Mouse (Mus musculus) R1 (cell line): ENCODE data around the gene N4bp1.

ENCODE experiments used
- DNase-seq: peaks from one replicate; pipeline ENCODE4 v3.0.0-alpha.2; 2018; ENCODE audit warnings: low read depth, low spot score

N4bp1 gene

DNA sequence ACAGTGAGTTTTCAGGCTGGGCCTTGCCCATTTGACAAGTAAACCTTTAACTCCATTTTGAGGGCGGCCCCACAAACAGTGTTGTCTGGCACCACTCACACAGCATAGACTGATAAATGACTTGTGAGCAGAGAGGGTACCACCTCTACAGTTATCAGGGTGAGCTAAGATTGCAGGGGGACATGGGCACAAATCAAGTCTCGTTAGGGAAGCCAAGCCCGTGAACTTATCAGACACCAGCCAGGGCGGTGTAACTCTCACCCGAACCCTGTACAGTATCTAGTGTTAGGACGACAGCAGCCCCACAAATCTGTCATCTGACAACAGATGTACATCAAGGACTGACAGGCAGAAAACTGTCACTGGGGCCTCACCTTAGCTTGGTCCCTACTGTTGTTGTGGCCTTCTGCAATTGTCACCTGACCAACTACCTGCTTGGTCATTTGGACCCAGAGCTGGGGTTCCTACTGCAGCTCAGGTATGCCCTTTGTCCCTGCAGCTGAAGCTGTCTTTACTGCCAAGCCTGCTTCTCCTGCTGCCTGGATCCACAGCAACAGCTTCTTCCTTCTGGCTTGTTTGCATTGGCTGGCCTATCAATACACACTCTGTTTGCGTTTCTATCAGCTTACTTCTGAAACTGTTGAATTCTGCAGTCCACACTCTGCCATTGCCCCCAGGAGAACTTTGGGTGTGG, 12.8 kb upstream of the N4bp1 start:
- no peak for DNase-seq

DNA sequence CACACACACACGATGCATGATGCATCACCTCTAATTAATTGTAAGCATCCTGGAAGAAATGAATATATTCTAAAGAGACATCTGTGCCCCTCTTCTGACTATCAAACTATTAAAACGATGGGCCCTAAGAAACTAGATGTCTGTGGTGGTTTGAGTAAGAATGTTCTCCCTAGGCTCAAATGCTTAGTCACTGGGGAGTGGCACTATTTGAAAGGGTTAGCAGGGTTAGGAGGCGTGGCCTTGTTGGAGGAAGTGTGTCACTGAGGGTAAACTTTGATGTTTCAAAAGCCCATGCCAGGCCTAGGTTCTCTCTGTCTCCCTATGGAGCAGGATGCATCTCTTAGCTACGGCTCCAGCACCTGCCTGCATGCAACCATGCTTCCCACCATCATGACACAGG, 10.3 kb upstream of the N4bp1 start:
- DNase-seq = peak; percentile 98

DNA sequence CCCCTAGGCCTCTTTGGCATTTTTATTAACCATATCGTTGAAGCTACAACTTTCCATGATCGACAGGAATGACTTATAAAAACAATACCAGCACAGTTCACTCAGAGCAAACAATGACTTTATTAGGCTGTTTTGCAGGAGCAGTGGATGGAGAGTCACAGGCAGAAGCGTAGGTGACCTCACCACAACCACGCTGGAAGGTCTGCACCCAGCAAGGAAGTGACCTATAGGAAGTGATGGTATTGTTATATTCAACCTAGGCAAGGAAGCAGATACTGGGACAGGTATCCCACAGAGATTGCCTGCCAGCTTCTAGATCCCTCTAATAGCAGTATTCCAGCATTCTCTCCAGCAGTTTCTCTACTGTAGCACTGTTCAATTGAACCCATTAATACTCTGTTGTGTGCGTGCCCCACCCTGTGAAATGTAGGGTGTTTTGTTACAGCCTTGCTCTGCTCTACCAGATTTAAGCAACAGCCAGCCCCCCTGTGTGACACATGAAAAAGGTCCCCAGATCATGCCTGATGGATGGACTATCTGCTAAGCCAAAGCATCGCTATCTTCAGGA, 9.2 kb upstream of the N4bp1 start:
- peak; percentile 68 for DNase-seq

DNA sequence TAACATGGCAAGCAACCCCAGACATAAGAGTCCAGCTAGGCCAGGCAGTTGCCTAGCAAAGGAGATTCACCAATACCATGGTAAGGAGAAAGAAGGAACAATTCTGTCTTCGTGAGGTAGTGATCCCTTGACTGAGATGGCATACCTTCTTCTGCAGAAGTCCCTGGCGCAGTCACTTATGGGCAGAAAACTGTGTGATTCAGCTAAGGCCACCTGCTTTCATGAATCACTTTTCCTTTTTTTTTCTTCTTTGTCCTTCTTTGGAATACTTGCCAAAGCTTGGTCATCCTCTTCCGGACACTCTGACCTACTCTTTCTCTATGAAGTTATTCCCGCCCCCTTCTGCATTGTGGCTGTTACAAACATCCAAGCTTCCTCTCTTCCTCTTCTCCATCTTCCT, 8.5 kb upstream of the N4bp1 start:
- DNase-seq = no peak

DNA sequence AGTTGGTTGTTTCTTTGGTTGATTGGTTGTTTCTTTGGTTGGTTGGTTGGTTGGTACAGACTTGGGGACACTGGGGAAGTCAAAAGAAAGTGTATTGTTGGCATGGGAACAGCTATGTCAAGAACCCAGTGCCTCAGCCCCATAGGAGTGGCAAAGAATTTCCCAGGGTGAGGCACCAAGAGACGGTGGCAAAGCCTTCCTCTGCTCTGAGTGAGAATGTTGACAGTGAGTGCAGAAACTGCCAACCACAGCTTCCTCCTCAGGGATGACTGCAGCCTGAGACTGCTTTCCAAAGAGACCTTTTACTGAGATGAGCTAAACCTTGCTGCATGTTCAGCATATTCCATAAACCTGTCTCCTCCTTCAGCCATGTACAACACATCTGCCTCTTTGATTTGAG, 6.5 kb upstream of the N4bp1 start:
- DNase-seq = no peak

DNA sequence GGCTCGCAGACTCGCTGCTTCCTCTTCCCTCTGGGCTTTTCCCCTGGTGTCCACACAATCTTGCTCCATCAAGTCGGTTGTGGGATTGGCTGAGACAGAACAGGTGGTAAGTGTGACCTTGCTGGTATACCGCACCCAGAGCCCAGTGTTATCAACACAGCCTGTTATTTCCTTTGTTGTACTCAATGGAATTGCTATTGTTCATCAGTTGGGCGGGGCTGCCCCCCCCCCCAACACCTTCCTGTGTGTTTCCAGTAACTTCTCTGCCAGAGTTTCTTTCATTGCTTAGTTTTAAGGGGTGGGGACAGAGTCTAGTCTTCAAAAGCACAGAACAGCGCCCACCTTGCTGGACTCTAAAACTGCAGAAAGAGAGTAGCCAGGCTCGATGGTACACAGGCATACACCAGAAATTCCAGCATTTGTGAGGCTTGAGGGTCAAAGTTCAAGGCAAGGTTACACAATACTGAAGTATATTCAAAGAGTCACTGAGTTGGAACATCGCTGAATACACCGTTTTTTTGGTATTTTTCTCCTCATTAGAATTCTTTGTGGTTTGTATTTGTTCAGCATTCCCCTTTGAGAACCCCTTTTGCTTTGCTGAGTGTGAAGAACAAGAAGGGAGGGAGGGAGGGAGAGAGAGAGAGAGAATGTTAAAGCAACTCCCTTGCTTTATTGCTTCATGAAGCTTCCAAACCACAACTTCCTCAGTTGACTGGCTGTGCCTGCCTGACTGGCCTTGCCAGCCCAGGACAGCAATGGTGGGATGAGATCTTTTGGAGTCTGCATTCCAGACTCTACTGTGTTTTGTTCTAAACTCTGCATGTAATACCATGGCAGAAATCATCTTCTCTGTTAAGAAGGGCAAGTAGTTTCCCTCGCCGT, 3.2 kb upstream of the N4bp1 start:
- DNase-seq = peak; percentile 100

DNA sequence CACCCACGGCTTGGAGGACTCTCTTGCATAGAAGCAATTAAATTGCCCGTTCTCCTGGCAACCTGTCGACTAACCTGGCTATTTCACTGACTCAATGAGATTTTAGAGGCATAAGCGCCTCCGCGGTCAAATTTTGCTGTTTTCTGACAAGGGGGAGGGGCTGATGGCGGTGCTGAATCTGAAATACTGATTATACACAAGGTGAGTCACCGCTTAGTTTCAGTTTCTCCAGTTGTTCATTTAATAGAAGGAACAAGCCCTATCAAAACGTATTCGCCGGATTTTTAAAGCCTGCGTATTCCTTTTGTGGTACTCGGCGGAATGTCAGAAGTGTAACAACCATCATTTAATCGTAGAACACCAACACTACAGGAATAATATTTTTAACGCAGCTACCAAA, 991 bp downstream of the N4bp1 start:
- peak; percentile 35 for DNase-seq

DNA sequence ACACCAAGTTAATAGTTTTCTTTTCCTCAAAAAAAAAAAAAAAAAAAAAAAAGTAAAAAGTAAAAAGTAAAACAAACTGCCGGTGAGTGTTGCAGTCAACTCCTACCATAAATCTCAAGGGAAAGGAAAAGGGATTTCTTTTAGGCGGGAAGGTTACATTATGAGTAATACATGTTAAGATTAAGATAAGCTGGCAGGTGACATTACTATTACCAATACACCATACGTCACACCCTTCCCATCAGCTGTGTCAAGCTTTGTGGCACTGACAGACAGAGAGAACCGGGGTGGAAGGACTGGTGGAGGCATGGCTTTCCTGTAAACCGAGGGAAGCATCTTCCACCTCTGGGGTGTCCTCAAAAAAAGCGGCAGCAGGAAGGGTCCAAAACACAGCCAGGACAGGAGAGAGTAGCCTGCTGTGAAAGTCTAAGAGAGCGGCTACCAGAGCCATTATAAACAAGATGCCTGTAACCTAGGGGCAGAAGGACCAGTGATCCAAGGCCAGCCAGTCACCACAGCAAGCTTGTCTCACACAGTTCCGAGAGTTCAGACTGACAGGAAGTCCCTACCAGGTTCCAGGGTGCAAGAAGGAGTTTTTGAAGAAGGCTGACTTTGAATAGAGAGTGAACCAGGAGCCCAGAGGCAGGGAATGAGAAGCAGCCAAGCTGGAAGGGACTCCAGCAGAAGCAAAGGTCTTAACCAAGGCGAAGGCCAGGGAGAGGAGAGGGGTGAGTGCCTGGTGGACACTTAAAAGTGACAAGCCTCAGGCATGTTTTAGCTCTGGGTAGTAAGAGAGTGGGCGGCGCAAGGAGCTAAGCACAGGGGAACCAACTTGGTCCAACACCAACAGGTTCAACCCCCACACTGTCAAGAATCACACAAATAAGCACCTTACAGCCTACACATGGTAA, 2.2 kb downstream of the N4bp1 start:
- no peak for DNase-seq

DNA sequence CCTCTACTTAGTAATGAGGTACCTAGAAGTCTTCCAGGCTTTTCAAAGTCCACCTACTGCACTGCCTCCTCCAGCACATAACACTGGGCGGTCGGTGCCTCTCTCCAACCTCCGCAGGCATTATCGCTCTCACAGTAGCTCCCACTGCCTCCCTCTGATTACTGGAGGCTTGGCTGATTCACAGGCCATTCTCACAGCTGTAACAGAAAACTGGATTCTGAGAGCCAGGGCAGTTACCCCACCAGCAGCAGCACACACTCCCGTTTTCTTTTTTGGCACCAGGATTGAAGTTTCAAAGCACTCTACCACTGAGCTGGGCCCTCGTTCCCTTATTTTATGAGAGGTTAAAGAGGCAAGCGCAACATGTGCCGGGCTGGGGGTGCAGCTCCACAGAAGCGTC, 3.1 kb downstream of the N4bp1 start:
- DNase-seq = no peak

DNA sequence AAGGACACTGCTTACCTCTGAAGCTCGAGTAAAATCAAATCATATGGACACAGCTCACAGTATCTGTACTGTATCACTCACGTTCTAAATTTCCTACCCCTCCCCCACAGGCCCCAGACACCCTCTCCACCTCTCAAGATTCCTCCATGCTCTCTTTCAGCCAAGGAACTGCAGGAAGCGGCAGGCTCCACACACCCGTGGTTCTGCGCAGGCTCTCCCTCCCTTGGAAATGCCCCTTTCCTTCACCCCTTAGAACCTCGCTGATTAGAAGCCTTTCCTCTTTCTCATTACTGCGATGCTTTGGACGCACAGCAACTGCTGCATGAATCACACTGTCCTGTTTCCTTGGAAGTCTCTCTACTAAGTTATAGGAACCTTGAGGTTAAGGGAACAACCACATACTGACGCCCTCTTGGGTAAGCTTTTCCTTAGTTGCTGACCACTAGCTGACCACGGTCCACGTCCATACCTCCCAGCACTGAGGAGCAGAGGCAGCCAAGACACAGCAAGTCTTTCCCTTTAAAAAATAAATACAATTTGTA, 3.9 kb downstream of the N4bp1 start:
- no peak for DNase-seq

DNA sequence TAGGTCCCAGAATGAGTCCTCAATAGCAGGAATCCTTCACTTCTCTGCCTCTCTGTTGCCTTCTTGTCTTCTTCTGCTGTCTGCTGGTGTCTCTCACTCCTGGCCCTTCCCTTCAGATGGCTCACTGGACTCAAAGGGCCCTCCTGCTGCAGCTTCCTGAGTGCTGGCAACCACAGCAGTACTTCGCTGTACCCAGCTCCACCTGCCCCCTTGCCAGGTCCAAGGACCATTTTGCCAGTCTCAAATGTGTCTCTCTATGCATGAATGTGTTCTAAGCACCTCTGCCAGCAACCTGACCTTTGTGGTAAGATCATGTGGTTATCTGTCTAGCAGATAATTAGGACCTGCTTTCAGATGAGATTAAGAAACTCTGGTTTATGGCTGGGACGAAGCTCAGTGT, 8.2 kb downstream of the N4bp1 start:
- DNase-seq = no peak

DNA sequence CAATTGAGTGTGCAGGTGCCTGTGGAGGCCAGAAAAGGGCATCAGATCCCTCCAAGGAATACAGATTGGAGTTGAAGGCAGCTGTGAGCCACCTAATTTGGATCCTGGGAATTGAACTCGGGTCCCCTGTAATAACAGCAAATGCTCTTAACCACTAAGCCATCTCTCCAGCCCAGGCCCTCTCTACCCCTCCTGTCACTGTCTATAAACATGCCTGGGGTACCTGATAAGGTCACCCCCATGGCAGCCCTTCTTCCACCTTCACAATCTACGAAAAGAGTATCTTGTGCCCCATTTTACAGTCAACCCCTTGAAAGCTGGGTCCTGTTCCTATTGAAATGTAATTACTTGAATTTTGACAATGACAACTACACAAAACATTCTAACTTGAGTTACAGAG, 11.0 kb downstream of the N4bp1 start:
- no peak for DNase-seq

DNA sequence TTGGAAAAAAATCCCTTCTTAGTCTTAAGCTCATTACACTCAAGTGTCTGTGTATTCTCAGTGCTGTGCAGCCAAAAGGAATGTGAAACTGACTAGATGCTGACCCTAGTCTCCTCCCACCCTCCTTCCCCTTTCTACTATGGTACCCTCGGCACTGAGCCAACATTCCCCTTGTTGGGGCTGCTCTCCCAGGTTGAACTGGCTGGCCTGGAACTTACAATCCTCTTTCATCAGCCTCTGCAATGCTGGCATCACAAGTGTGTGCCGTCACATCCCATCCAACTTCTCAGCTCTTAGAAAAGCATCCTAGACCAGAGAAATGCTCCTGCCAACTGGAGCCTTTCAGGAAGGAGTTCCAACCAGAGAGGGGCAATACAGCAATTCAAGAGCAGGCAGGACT, 11.9 kb downstream of the N4bp1 start:
- peak; percentile 54 for DNase-seq

DNA sequence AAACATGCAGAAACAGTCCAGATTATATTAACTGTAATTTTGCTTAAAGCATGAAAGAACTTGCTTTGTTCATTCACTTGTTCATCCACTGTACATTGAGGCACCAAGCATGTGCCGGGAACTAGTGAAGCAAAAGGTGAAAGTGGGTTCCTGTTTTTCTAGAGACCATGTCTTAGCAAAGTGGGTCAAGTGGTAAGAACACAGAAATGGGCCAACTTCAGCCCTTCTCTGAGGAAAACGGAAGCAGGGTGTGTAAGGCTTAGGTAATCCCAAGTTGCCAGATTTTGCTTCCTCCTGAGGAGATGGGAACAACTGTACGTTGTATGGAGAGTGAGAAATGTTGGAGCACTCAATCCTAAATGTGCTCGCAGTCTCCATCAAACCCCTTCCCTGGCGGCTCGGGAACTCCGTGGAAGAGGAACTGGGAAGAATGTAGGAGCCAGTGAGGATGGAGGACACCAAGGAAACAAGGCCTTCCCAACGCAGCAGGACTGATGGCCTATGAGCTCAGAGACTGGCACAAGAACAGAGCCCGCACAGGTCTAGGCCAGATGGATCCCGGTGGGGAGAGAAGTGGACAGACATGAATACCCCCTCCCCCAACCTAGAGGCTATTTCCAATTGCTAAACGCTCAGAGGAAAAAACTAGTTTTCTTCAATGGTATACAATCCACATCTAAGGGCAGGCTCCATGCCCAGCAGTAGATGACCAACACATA, 12.8 kb downstream of the N4bp1 start:
- DNase-seq = no peak

DNA sequence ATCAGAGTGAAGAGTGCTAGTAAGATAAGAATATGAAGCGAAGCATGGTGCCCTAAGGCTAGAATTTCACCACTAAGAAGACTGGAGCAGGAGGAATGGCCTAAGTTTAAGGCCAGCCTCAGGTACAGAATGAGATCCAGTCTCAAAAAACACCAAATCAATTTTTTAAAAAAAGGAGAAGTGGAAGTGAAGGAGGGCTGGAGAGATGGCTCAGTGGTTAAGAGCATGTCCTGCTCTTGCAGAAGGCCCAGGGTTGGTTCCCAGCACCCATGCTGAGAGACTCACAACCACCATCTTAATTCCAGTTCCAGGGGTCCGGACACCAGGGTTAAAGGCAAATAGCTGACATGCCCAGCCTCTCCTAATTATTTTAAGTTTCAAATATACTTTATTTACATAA, 13.6 kb downstream of the N4bp1 start:
- DNase-seq = no peak

DNA sequence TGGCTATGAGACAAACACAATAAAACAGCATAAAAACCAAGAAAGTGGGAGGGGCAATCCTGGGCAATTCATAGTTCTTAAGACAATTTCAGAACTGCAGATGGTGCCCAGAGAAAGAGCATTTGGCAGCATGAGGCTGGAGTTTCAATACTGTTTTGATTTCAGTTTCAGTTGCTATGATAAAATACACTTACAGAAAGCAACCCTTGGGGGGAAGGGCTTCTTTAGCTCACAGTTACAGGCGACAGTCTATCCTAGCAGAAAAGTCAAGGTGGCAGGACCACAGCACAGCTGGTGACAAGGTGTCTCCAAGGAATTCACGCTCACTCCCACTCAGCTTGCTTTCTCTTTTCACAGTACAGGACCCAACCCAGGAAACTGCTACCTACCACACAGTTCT, 14.3 kb downstream of the N4bp1 start:
- DNase-seq = no peak

DNA sequence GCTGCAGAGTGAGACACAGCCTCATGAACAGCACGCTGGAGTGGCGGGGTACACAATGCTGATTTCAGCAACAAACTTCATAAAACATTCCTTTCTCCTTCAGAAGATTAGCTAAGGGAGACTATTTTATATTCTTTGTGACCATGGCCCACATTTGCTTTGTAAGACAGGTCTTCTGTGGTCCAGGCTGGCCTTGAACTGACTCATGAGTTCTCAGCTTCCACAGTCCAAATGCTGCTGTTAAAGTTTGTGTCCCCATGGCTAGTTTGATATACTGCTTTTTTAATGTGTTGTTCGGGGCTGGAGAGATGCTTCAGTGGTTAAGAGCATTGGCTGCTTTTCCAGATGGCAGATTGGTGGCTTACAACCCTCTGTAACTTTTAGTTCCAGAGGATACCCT, 17.0 kb downstream of the N4bp1 start:
- no peak for DNase-seq

DNA sequence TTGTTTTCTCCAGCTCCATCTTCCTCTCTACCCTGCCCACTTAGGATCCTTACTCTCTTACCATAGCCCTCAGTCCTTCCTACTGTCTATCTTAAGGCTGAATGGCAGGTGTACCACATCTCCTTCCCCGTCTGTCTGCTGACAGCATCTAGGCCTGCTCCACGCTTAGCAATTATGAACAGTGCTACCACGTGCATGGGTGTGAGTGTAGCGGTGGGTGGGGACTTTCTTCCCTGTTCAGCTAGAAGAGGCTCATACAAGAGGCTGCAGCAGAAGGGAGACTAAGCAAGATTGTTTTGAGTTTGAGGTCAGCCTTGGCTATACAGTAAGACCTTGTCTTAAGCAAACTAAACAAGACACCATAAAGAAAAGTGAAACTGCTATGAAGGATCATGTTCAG, 20.3 kb downstream of the N4bp1 start:
- no peak for DNase-seq

DNA sequence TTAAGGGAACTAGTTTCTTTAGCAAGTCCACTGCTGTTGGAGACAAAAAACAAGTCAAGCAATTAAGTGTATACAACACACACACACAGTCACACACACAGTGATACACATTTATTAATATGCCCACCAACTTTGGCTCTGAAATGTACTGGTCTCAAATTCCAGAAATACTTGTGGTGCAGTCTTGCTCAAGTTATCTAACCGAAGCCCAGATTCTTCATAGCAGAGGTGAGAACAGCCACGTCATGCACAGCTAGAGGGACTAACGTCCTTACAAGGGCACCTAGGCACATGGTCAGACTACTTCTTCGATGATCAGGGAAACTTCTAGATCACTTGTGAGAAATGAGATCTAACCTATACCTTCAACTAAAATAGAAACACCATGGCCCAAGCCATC, 22.2 kb downstream of the N4bp1 start:
- no peak for DNase-seq

DNA sequence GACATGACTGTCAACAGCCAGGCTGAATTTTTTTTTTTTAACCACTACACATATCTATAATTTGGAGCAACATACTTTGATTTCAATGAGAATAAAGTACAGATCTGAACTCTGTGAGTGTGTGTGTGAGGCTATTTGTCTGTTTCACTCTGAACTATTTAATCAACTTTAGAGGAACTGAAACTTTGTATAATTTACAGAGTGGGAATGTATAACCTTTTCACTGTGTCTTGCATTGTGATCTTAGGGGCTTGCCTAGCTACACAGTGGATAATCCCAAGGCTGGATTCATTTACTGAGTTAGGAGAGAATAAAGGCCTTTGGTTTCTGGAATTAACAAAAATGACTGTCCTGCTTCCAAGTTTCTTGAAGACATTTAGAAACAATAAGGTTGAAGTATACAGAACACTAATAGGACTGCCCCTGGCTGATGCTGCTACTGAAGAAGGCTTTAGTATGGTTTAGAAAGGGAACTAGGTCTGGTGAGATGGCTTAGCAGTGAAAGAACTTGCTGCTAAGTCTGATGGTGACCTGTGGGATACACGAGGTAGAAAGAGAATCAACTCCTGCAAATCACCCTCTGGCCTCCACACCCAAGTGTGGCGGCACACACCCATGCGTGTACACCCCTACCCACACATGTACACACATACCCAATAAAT, 22.8 kb downstream of the N4bp1 start:
- DNase-seq = no peak
